Mouse (Mus musculus) liver, embryonic 15.5 days (tissue): ENCODE measurements around the gene Rag1. TPM values are rescaled to one million over a fixed set of nuclear protein-coding genes. Genes with fewer than 3 reads are reported as not detected.

Experiments used
- ATAC-seq: fragments of 200-750 bp; cut with Nextera tagmentation; 2 replicates; pipeline ENCODE4 v1.8.0; 2017; ENCODE audit warnings: moderate number of reproducible peaks, mild to moderate bottlenecking, moderate library complexity; ENCODE audit not compliant: insufficient read depth
- H3K27ac ChIP-seq: fragments of 300-500 bp; sonication (generic); replicated peaks from 2 replicates; pipeline ENCODE4 v1.5.1; 2015; ENCODE audit warnings: mild to moderate bottlenecking, inconsistent platforms
- H3K27me3 ChIP-seq: fragments of 300-500 bp; sonication (generic); 2 replicates; pipeline ENCODE4 v1.6.1; 2015; ENCODE audit warnings: mild to moderate bottlenecking, inconsistent platforms
- H3K36me3 ChIP-seq: fragments of 300-500 bp; sonication (generic); replicated peaks from 2 replicates; pipeline ENCODE4 v1.6.1; 2015; ENCODE audit warnings: moderate library complexity, mild to moderate bottlenecking, inconsistent platforms
- H3K4me1 ChIP-seq: fragments of 300-500 bp; sonication (generic); replicated peaks from 2 replicates; pipeline ENCODE4 v1.6.1; 2015; ENCODE audit warnings: inconsistent platforms
- H3K4me2 ChIP-seq: fragments of 300-500 bp; sonication (generic); 2 replicates; pipeline ENCODE4 v1.6.1; 2015; ENCODE audit warnings: moderate library complexity, mild to moderate bottlenecking, inconsistent platforms
- H3K4me3 ChIP-seq: fragments of 300-500 bp; sonication (generic); replicated peaks from 2 replicates; pipeline ENCODE4 v1.5.1; 2015; ENCODE audit warnings: mild to moderate bottlenecking, inconsistent platforms
- H3K9ac ChIP-seq: fragments of 300-500 bp; sonication (generic); 2 replicates; pipeline ENCODE4 v1.6.1; 2015; ENCODE audit warnings: moderate library complexity, mild to moderate bottlenecking, inconsistent platforms
- H3K9me3 ChIP-seq: fragments of 300-500 bp; sonication (generic); replicated peaks from 2 replicates; pipeline ENCODE4 v1.6.1; 2016; ENCODE audit warnings: inconsistent platforms
- WGBS: fragments of 180-500 bp; shearing (Covaris S2); methylation state at CpG from one replicate; pipeline ENCODE4 v1.1.7; 2015; ENCODE audit warnings: mixed read lengths; ENCODE audit not compliant: insufficient replicate concordance; 5-methylcytosine and 5-hydroxymethylcytosine counted together
- polyA plus RNA-seq: library from polyadenylated mRNA; unstranded; fragments of >200 nt; fragmentation: Nextera tagmentation; extraction: Ambion mirVana; gene quantifications from 2 replicates; pipeline ENCODE4 v1.2.1, GENCODE M21; 2015

Rag1 gene
- polyA plus RNA-seq, 1 experiment from 2014 or later = 0.28 TPM

DNA sequence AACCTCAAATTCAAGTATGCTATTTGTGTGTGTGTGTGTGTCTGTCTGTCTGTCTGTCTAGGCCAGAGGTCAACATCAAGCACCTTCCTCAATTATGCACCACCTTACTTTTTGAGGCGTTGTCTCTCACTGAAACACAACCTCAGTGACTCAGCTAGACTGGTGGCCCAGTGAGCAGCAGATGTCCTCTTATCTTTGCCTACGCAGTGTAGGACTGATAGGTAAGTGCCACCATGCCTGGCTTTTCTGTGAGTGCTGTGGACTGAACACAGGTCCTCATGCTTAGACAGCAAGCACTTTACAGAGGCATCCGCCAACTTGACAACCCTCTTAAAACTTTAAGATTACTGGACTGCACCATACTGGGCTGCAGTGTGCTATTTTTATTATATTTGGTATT, 19.4 kb upstream of the Rag1 start:
- no peak overlapping the region for H3K27ac ChIP-seq
- no peak overlapping the region for H3K9ac ChIP-seq
- ATAC-seq = no peak
- no peaks in the 10 kb centered on the region for H3K36me3 ChIP-seq
- no peaks in the 10 kb centered on the region for H3K4me1 ChIP-seq
- no peaks in the 10 kb centered on the region for H3K9me3 ChIP-seq
- H3K4me3 ChIP-seq = no peak overlapping the region
- H3K4me2 ChIP-seq = no peak overlapping the region
- 58% methylated on average over 3 of the region's 3 CpGs for WGBS
- no peaks in the 10 kb centered on the region for H3K27me3 ChIP-seq

DNA sequence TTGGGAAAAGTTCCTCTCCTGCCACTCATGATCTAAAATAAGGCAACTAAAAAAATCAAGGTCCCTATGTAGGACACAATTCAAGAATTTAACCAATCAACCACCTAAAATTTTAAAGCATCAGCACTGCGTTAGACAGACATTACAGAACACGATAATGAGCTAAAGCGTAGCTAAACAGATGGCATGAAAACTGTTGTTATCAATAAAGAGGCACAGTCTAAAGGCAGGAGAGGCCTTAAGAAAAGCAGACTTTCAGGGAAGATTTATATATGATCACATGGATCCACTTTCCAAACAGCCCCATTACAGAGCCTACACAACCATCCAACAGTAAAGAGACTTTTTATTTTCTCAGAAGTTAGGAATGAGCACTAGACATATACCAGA, 16.4 kb upstream of the Rag1 start:
- H3K4me3 ChIP-seq = no peak overlapping the region
- H3K36me3 ChIP-seq = no peaks in the 10 kb centered on the region
- no peaks in the 10 kb centered on the region for H3K27me3 ChIP-seq
- WGBS = 81% methylated on average over 3 of the region's 3 CpGs
- H3K4me1 ChIP-seq = no peaks in the 10 kb centered on the region
- no peak for ATAC-seq
- no peak overlapping the region for H3K4me2 ChIP-seq
- H3K9me3 ChIP-seq = no peaks in the 10 kb centered on the region
- no peak overlapping the region for H3K27ac ChIP-seq
- no peak overlapping the region for H3K9ac ChIP-seq

DNA sequence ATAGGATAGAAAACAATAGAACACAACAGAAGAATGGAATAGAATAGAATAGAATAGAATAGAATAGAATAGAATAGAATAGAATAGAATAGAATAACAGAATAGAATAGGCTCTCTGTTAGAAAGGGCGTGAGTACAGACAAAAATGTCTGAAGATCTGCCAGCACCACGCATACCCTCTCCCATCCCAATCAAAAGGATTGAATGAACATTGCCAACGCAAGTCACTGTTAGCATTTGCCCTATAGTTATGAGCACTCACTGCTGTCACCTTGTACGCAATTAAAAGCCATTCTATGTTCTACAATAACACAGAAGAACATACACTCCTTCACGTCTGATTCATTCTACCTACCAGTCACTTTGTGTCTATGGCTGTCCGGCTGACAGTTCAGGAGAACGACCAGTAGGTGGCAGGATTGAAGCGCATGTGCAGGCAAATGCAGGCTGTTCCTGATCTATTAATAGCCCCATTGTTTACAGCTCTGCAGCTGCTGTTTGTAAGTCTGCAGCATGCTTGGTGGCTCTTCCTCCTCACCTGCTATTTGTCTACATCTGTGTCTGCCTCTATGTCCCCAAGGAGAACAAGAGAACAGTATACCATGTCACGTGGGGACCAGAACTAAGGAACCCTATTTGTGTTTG, 15.9 kb upstream of the Rag1 start:
- Histone ChIP-seq H3K4me3 (no peak overlapping the region), H3K9ac (no peak overlapping the region), H3K9me3 (no peaks in the 10 kb centered on the region), H3K36me3 (no peaks in the 10 kb centered on the region), H3K27me3 (no peaks in the 10 kb centered on the region), H3K4me1 (no peaks in the 10 kb centered on the region), H3K27ac (no peak overlapping the region), H3K4me2 (no peak overlapping the region)
- WGBS = 21% methylated on average over 9 of the region's 9 CpGs
- no peak for ATAC-seq

DNA sequence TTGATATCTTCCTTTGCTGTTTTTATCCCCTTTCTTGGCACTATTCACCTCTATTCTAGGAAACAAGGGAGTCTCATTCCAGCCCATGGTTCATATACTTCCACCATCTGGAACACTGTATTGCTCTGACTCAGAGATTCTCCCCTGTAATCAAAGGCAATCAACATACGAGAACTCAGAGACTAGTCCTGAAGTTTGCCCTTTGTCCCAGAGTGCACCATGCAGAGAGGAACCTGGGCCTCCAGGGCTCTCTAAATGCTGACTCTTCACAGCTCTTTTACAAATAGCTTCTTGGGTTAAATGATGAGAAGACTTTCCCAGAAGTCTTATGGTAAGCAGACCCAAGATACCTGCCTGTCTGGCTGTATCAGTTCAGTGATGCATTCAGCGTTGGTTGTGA, 11.2 kb upstream of the Rag1 start:
- ATAC-seq = no peak
- 67% methylated on average over 2 of the region's 2 CpGs for WGBS
- H3K4me2 ChIP-seq = no peak overlapping the region

DNA sequence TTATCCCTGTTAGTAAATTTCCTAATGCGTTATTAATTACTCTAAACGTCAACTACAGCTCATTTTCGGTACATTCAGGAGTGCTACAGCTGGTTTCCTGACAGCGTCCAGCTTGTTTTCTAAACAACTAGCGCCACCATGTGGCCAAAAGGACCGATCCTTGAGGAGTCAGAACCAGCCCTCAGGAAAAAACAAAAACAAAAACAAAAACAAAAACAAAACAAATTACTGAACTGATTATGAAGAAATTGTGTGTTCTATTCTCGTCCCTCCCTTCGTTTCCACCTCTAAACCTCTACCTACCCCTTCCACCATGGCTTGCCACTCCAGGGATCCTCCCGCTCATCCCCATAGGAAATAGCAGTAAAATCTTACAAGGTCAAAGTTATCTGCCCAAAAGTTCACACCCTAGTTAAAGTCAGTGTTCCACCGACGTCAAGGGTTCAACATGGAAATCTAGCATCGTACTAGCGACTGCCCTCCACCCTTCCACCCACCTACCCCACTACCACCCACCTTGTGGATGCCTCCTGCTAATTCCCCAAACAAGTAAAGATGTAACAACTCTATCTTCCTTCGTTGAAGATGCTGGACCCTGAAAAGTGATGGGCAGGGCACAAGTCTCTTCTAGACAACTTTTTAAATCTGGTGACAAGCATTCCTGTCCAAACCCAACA, 3.8 kb upstream of the Rag1 start:
- 13% methylated on average over 14 of the region's 14 CpGs for WGBS
- H3K9ac ChIP-seq = no peak overlapping the region
- H3K4me2 ChIP-seq = peak overlapping the region; percentile 52
- no peaks in the 10 kb centered on the region; the same call in 1 of the 2 replicates for H3K27me3 ChIP-seq
- H3K4me1 ChIP-seq = peaks cover 6% of the 10 kb centered on the region; the same call in 1 of the 2 replicates
- H3K4me3 ChIP-seq = 0 out of 2 replicates have a peak overlapping the region, but pooled peaks have one; percentile 4
- H3K36me3 ChIP-seq = no peaks in the 10 kb centered on the region
- no peaks in the 10 kb centered on the region for H3K9me3 ChIP-seq
- H3K27ac ChIP-seq = no peak overlapping the region
- no peak for ATAC-seq

More for the DNA sequence above, 11.2 kb upstream of the Rag1 start:
- no peak overlapping the region for H3K9ac ChIP-seq
- no peaks in the 10 kb centered on the region for H3K27me3 ChIP-seq
- no peaks in the 10 kb centered on the region for H3K9me3 ChIP-seq
- H3K4me3 ChIP-seq = no peak overlapping the region
- H3K27ac ChIP-seq = no peak overlapping the region
- H3K36me3 ChIP-seq = no peaks in the 10 kb centered on the region
- H3K4me1 ChIP-seq = no peaks in the 10 kb centered on the region

DNA sequence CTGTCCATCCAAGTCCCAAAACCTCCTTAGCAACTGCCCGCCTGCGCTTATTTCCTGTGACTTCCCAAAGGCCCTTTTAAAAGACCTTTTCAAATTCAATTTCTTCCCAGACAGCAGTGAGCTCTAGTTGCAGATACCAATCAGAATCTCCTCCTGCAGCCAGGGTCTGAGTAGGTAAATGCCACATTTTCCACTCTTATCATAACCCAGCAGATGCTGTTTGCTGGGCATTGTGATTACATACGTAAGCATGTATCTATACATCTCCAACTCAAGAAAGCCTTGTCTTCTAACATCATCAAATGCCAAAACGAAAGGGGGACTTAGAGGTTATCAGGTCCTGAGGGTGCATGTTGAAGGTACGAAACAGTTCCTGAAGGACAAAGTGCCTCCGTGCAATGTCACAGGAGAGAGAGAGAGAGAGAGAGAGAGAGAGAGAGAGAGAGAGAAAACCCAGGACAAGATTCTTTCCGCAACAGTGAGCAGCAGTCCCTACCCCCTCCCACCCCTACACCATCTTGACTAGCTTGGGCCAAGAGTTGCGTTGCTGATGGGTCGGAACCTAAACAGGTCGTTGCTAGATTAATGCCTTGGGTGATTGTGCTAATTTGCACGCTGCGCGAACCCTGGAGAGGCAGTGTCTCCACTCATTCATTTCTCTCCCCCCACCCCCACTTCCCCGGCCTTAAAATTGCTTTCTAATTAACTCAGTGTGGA, 3.1 kb upstream of the Rag1 start:
- Histone ChIP-seq H3K36me3 (no peaks in the 10 kb centered on the region), H3K27ac (no peak overlapping the region), H3K4me2 (peak overlapping the region; percentile 52), H3K4me3 (0 out of 2 replicates have a peak overlapping the region, but pooled peaks have one; percentile 4), H3K9me3 (no peaks in the 10 kb centered on the region), H3K27me3 (no peaks in the 10 kb centered on the region; the same call in 1 of the 2 replicates), H3K9ac (no peak overlapping the region), H3K4me1 (peaks cover 6% of the 10 kb centered on the region; the same call in 1 of the 2 replicates)
- WGBS = 33% methylated on average over 14 of the region's 14 CpGs
- ATAC-seq = no peak

DNA sequence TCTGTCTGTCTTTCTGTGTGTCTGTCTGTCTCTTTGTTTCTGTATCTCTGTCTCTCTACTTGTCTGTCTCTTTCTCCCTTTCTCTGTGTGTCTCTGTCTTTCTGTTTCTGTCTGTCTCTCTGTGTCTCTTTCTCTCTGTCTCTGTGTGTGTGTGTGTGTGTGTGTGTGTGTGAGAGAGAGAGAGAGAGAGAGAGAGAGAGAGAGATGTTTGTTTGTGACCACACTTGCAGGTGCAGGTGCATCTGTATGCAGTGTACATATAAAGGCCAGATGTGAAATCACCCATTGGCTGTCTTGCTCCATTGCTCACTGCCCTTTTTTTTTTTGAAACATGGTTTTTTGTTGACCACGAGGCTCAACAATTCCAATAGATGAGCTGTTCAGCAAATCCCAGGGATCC, 1.1 kb upstream of the Rag1 start:
- WGBS = 49% methylated on average over 1 of the region's 1 CpGs
- H3K4me2 ChIP-seq = no peak overlapping the region
- no peak overlapping the region for H3K9ac ChIP-seq
- H3K27ac ChIP-seq = no peak overlapping the region
- no peak overlapping the region for H3K4me3 ChIP-seq
- H3K9me3 ChIP-seq = no peaks in the 10 kb centered on the region
- H3K27me3 ChIP-seq = no peaks in the 10 kb centered on the region; the same call in 1 of the 2 replicates
- ATAC-seq = no peak
- no peaks in the 10 kb centered on the region for H3K36me3 ChIP-seq
- H3K4me1 ChIP-seq = peaks cover 6% of the 10 kb centered on the region; the same call in 1 of the 2 replicates

DNA sequence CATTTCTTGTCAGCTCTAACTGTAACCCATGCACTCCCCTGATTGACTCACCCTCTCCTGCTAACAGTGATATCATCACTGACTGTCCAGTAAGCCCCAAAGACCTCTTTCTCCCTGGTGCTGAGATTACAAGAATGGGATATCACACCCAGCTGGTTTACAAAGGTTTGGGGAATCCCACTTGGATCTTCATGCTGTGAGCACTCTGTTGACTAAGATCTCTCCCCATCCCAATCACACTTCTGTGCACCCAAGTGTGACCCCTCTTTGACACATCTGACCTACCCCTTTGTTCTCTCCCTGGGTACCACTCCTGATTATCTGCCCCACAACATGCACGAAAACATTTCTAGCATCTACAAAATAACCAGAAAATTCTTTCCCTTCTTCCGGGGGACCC, 940 bp downstream of the Rag1 start:
- Histone ChIP-seq H3K4me2 (no peak overlapping the region), H3K36me3 (no peaks in the 10 kb centered on the region), H3K27ac (no peak overlapping the region), H3K9me3 (no peaks in the 10 kb centered on the region), H3K4me3 (no peak overlapping the region), H3K4me1 (peaks cover 6% of the 10 kb centered on the region; the same call in 1 of the 2 replicates), H3K27me3 (no peaks in the 10 kb centered on the region; the same call in 1 of the 2 replicates), H3K9ac (no peak overlapping the region)
- ATAC-seq = no peak
- 62% methylated on average over 2 of the region's 2 CpGs for WGBS

DNA sequence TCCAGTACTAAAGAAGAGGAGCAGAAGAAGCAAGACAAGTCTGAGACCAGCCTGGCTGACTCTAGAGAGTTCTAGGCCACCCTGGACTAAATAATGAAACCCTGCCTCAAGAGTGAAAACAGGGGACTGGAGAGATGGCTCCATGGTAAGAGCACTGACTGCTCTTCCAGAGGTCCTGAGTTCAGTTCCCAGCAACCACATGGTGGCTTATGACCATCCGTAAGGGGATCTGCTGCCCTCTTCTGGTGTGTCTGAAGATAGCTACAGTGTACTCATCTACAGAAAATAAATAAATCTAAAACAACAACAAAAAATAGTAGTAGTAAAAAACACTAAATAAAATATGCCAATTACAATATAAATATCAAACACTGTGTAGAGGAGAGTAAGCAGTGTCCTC, 3.5 kb downstream of the Rag1 start:
- 70% methylated on average over 1 of the region's 1 CpGs for WGBS
- no peak overlapping the region for H3K9ac ChIP-seq
- no peaks in the 10 kb centered on the region for H3K4me1 ChIP-seq
- H3K9me3 ChIP-seq = no peaks in the 10 kb centered on the region
- H3K27ac ChIP-seq = no peak overlapping the region
- no peaks in the 10 kb centered on the region for H3K27me3 ChIP-seq
- H3K4me2 ChIP-seq = no peak overlapping the region
- ATAC-seq = no peak
- H3K36me3 ChIP-seq = no peaks in the 10 kb centered on the region
- H3K4me3 ChIP-seq = no peak overlapping the region

DNA sequence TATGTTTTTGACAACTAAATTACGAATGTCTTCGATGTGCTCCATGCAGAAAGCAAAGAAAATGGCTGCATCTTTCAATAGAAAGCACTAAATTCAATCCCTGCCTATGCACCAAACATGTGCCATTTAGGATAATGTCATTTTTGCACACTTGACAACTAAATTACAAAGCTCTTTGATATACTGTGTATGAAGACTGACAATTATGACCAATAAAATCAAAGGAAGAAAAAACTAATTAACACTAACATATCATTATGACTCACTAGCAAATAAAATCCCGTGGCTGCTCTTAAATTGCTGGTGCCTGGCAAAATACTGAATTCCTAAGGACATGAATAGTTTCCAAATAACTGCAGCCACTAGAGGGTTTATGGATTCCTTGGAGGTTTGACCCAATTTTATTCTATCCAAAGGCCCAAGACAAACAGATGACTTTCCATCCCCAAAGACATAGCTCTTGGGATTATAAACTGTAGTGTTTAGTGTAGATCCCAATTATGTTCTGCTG, 9.4 kb downstream of the Rag1 start:
- Histone ChIP-seq H3K9ac (no peak overlapping the region), H3K4me1 (no peaks in the 10 kb centered on the region), H3K27ac (no peak overlapping the region), H3K27me3 (no peaks in the 10 kb centered on the region), H3K4me2 (no peak overlapping the region), H3K4me3 (no peak overlapping the region), H3K9me3 (no peaks in the 10 kb centered on the region), H3K36me3 (no peaks in the 10 kb centered on the region)
- WGBS = 61% methylated on average over 3 of the region's 3 CpGs
- no peak for ATAC-seq
